Mouse (Mus musculus): Measurements from ENCODE around the gene Kbtbd4. TPM values are rescaled to one million over a fixed set of nuclear protein-coding genes. Genes with fewer than 3 reads are reported as not detected.

Gene Kbtbd4
- polyA plus RNA-seq, 1 experiment from 2014 or later: 61.9 TPM

- no peaks in the 10 kb centered on the region for H3K27me3 ChIP-seq (replicated peaks; ENCODE audit: control insufficient read depth, insufficient read depth, low read length)
- no peaks in the 10 kb centered on the region for H3K36me3 ChIP-seq (ENCODE audit: control insufficient read depth, insufficient read depth)
- WGBS: under 1% methylated on average over 102 of the region's 113 CpGs
- H3K4me1 ChIP-seq (replicated peaks; ENCODE audit: control insufficient read depth, insufficient read depth, low read length): peaks cover 27% of the 10 kb centered on the region
- peak; percentile 97 for ATAC-seq
- H3K4me2 ChIP-seq (ENCODE audit: low read length): peak within 1 kb of the TSS; percentile 62
- no peaks in the 10 kb centered on the region for H3K9me3 ChIP-seq (ENCODE audit: control insufficient read depth, low read length)
- peak within 1 kb of the TSS; percentile 87 for H3K4me3 ChIP-seq (replicated peaks; ENCODE audit: low read length)
- peak within 1 kb of the TSS; percentile 92 for H3K27ac ChIP-seq (ENCODE audit: low read length)
- peak within 1 kb of the TSS; percentile 95 for H3K9ac ChIP-seq (replicated peaks; ENCODE audit: low read depth, low read length)
These were observed 36.0 kb downstream of the Kbtbd4 start, which contains the start of gene Celf1 for GRCm38 (mm10) chr2:90940233-90941229. TSS of gene Celf1 (plus strand) at chr2:90940382.

GRCm38 (mm10) chr2:90941744-90942143 is 37.2 kb downstream of the Kbtbd4 start:
- Histone ChIP-seq H3K27ac (ENCODE audit: low read length) (no peak overlapping the region), H3K36me3 (ENCODE audit: control insufficient read depth, insufficient read depth) (no peaks in the 10 kb centered on the region), H3K9me3 (ENCODE audit: control insufficient read depth, low read length) (no peaks in the 10 kb centered on the region), H3K4me1 (replicated peaks; ENCODE audit: control insufficient read depth, insufficient read depth, low read length) (peaks cover 27% of the 10 kb centered on the region), H3K4me2 (ENCODE audit: low read length) (peak overlapping the region; percentile 62), H3K4me3 (replicated peaks; ENCODE audit: low read length) (peak overlapping the region; percentile 87), H3K27me3 (replicated peaks; ENCODE audit: control insufficient read depth, insufficient read depth, low read length) (no peaks in the 10 kb centered on the region), H3K9ac (replicated peaks; ENCODE audit: low read depth, low read length) (no peak overlapping the region)
- no peak for ATAC-seq
- 37% methylated on average over 2 of the region's 2 CpGs for WGBS

GRCm38 (mm10) chr2:90950149-90950548 is 45.6 kb downstream of the Kbtbd4 start:
- no peaks in the 10 kb centered on the region for H3K27me3 ChIP-seq (replicated peaks; ENCODE audit: control insufficient read depth, insufficient read depth, low read length)
- H3K27ac ChIP-seq (ENCODE audit: low read length): no peak overlapping the region
- H3K4me2 ChIP-seq (ENCODE audit: low read length): no peak overlapping the region
- no peaks in the 10 kb centered on the region for H3K9me3 ChIP-seq (ENCODE audit: control insufficient read depth, low read length)
- ATAC-seq: no peak
- H3K36me3 ChIP-seq (ENCODE audit: control insufficient read depth, insufficient read depth): no peaks in the 10 kb centered on the region
- H3K4me3 ChIP-seq (replicated peaks; ENCODE audit: low read length): no peak overlapping the region
- no peaks in the 10 kb centered on the region for H3K4me1 ChIP-seq (replicated peaks; ENCODE audit: control insufficient read depth, insufficient read depth, low read length)
- WGBS: 86% methylated on average over 5 of the region's 5 CpGs
- H3K9ac ChIP-seq (replicated peaks; ENCODE audit: low read depth, low read length): no peak overlapping the region

- H3K4me3 ChIP-seq (replicated peaks; ENCODE audit: low read length): no peak overlapping the region
- H3K27me3 ChIP-seq (replicated peaks; ENCODE audit: control insufficient read depth, insufficient read depth, low read length): no peaks in the 10 kb centered on the region
- no peak overlapping the region for H3K27ac ChIP-seq (ENCODE audit: low read length)
- H3K9me3 ChIP-seq (ENCODE audit: control insufficient read depth, low read length): no peaks in the 10 kb centered on the region
- no peaks in the 10 kb centered on the region for H3K36me3 ChIP-seq (ENCODE audit: control insufficient read depth, insufficient read depth)
- no peak overlapping the region for H3K4me2 ChIP-seq (ENCODE audit: low read length)
- H3K9ac ChIP-seq (replicated peaks; ENCODE audit: low read depth, low read length): no peak overlapping the region
- ATAC-seq: 0 out of 2 replicates have a peak, but pooled peaks have one; percentile 12
- H3K4me1 ChIP-seq (replicated peaks; ENCODE audit: control insufficient read depth, insufficient read depth, low read length): peaks cover 4% of the 10 kb centered on the region; the same call in 1 of the 2 replicates
These were observed 46.1 kb downstream of the Kbtbd4 start for GRCm38 (mm10) chr2:90950582-90951194.

GRCm38 (mm10) chr2:90953461-90953860 is 48.9 kb downstream of the Kbtbd4 start:
- Histone ChIP-seq H3K9ac (replicated peaks; ENCODE audit: low read depth, low read length) (no peak overlapping the region), H3K27ac (ENCODE audit: low read length) (no peak overlapping the region), H3K27me3 (replicated peaks; ENCODE audit: control insufficient read depth, insufficient read depth, low read length) (no peaks in the 10 kb centered on the region), H3K9me3 (ENCODE audit: control insufficient read depth, low read length) (no peaks in the 10 kb centered on the region), H3K36me3 (ENCODE audit: control insufficient read depth, insufficient read depth) (no peaks in the 10 kb centered on the region; the same call in 1 of the 2 replicates), H3K4me1 (replicated peaks; ENCODE audit: control insufficient read depth, insufficient read depth, low read length) (peaks cover 11% of the 10 kb centered on the region), H3K4me2 (ENCODE audit: low read length) (no peak overlapping the region), H3K4me3 (replicated peaks; ENCODE audit: low read length) (no peak overlapping the region)
- WGBS: 24% methylated on average over 3 of the region's 3 CpGs
- no peak for ATAC-seq

GRCm38 (mm10) chr2:90956053-90956452 is 51.5 kb downstream of the Kbtbd4 start:
- Histone ChIP-seq H3K4me3 (replicated peaks; ENCODE audit: low read length) (no peak overlapping the region), H3K27me3 (replicated peaks; ENCODE audit: control insufficient read depth, insufficient read depth, low read length) (no peaks in the 10 kb centered on the region), H3K4me2 (ENCODE audit: low read length) (no peak overlapping the region), H3K27ac (ENCODE audit: low read length) (peak overlapping the region; percentile 71), H3K4me1 (replicated peaks; ENCODE audit: control insufficient read depth, insufficient read depth, low read length) (peaks cover 11% of the 10 kb centered on the region), H3K9ac (replicated peaks; ENCODE audit: low read depth, low read length) (no peak overlapping the region), H3K9me3 (ENCODE audit: control insufficient read depth, low read length) (no peaks in the 10 kb centered on the region), H3K36me3 (ENCODE audit: control insufficient read depth, insufficient read depth) (no peaks in the 10 kb centered on the region; the same call in 1 of the 2 replicates)
- WGBS: 3% methylated on average over 1 of the region's 1 CpGs
- peak; percentile 89 for ATAC-seq

GRCm38 (mm10) chr2:90958856-90959255 is 54.3 kb downstream of the Kbtbd4 start:
- Histone ChIP-seq H3K4me2 (ENCODE audit: low read length) (no peak overlapping the region), H3K4me1 (replicated peaks; ENCODE audit: control insufficient read depth, insufficient read depth, low read length) (peaks cover 13% of the 10 kb centered on the region), H3K9me3 (ENCODE audit: control insufficient read depth, low read length) (no peaks in the 10 kb centered on the region), H3K27me3 (replicated peaks; ENCODE audit: control insufficient read depth, insufficient read depth, low read length) (no peaks in the 10 kb centered on the region), H3K27ac (ENCODE audit: low read length) (no peak overlapping the region), H3K9ac (replicated peaks; ENCODE audit: low read depth, low read length) (no peak overlapping the region), H3K36me3 (ENCODE audit: control insufficient read depth, insufficient read depth) (no peaks in the 10 kb centered on the region; the same call in 1 of the 2 replicates), H3K4me3 (replicated peaks; ENCODE audit: low read length) (no peak overlapping the region)
- 89% methylated on average over 3 of the region's 3 CpGs for WGBS
- no peak for ATAC-seq

- H3K9ac ChIP-seq (replicated peaks; ENCODE audit: low read depth, low read length): no peak overlapping the region
- no peak for ATAC-seq
- H3K9me3 ChIP-seq (ENCODE audit: control insufficient read depth, low read length): no peaks in the 10 kb centered on the region
- 95% methylated on average over 2 of the region's 2 CpGs for WGBS
- no peak overlapping the region for H3K4me2 ChIP-seq (ENCODE audit: low read length)
- peaks cover 20% of the 10 kb centered on the region for H3K4me1 ChIP-seq (replicated peaks; ENCODE audit: control insufficient read depth, insufficient read depth, low read length)
- H3K36me3 ChIP-seq (ENCODE audit: control insufficient read depth, insufficient read depth): no peaks in the 10 kb centered on the region; the same call in 1 of the 2 replicates
- no peak overlapping the region for H3K27ac ChIP-seq (ENCODE audit: low read length)
- no peak overlapping the region for H3K4me3 ChIP-seq (replicated peaks; ENCODE audit: low read length)
- H3K27me3 ChIP-seq (replicated peaks; ENCODE audit: control insufficient read depth, insufficient read depth, low read length): no peaks in the 10 kb centered on the region
These were observed 55.5 kb downstream of the Kbtbd4 start for GRCm38 (mm10) chr2:90960012-90960411.

Data from forebrain, embryonic 16.5 days (tissue).